Mouse (Mus musculus) bone marrow, adult 2 months (tissue): ENCODE measurements around the gene Rasa2. TPM values are rescaled to one million over a fixed set of nuclear protein-coding genes. Genes with fewer than 3 reads are reported as not detected.

Experiments used
- H3K27ac ChIP-seq: fragments of 200-500 bp; 2 replicates; pipeline ENCODE4 v1.5.1; 2012; ENCODE audit warnings: low read depth, mild to moderate bottlenecking, control low read depth, inconsistent platforms, low read length; ENCODE audit not compliant: control insufficient read depth, poor library complexity, insufficient read depth
- H3K4me1 ChIP-seq: fragments of 200-500 bp; 2 replicates; pipeline ENCODE4 v1.6.1; 2011; ENCODE audit warnings: low read length; ENCODE audit not compliant: control insufficient read depth, insufficient read depth
- H3K4me3 ChIP-seq: fragments of 200-500 bp; replicated peaks from 2 replicates; pipeline ENCODE3; 2011; ENCODE audit warnings: mild to moderate bottlenecking, low read depth, low read length, control low read depth; ENCODE audit not compliant: control insufficient read depth
- CTCF ChIP-seq: fragments of 200-500 bp; IDR thresholded peaks from 2 replicates; pipeline ENCODE4 v1.5.1; 2011; ENCODE audit warnings: low read length, control low read depth; ENCODE audit not compliant: control insufficient read depth, insufficient read depth
- POLR2A ChIP-seq: fragments of 200-500 bp; IDR thresholded peaks from 2 replicates; pipeline ENCODE4 v1.6.1; 2011; ENCODE audit warnings: low read depth, mild to moderate bottlenecking, control low read depth, low read length, borderline replicate concordance; ENCODE audit not compliant: control insufficient read depth
- WGBS: fragments of 180-500 bp; shearing (Covaris S2); methylation state at CpG from one replicate; pipeline ENCODE4 v1.1.7; 2018; 5-methylcytosine and 5-hydroxymethylcytosine counted together
- polyA plus RNA-seq: library from polyadenylated mRNA; stranded (reverse); fragments of >200 nt; gene quantifications from 2 replicates; pipeline ENCODE4 v1.2.4, GENCODE M21; 2011; ENCODE audit warnings: low replicate concordance; ENCODE audit not compliant: missing spikeins, insufficient read depth, insufficient read length

Rasa2 gene
- polyA plus RNA-seq, 1 experiment, result 5.6 TPM

GRCm38 (mm10) chr9:96618448-96619176, 12.8 kb downstream of the Rasa2 start:
- 29% methylated on average over 4 of the region's 4 CpGs for WGBS
- H3K4me1 ChIP-seq, result peaks cover 2% of the 10 kb centered on the region; the same call in 1 of the 2 replicates
- TF ChIP-seq POLR2A (no peak), CTCF (no peak)
- H3K4me3 ChIP-seq, result no peak overlapping the region
- peak overlapping the region; percentile 67; the same call in 1 of the 2 replicates for H3K27ac ChIP-seq

- Histone ChIP-seq H3K4me1 (peaks cover 6% of the 10 kb centered on the region), H3K4me3 (no peak overlapping the region), H3K27ac (peak overlapping the region; percentile 29; the same call in 1 of the 2 replicates)
- 12% methylated on average over 3 of the region's 3 CpGs for WGBS
- no peak for TF ChIP-seq CTCF
- no peak for TF ChIP-seq POLR2A
Observed at GRCm38 (mm10) chr9:96612297-96612696, 19.1 kb downstream of the Rasa2 start.

- peak overlapping the region; percentile 29; the same call in 1 of the 2 replicates for H3K27ac ChIP-seq
- TF ChIP-seq POLR2A (no peak), CTCF (no peak)
- 24% methylated on average over 8 of the region's 8 CpGs for WGBS
- H3K4me1 ChIP-seq, result peaks cover 6% of the 10 kb centered on the region
- no peak overlapping the region for H3K4me3 ChIP-seq
Observed at GRCm38 (mm10) chr9:96611693-96612293, 19.6 kb downstream of the Rasa2 start.

- WGBS, result 88% methylated on average over 2 of the region's 2 CpGs
- TF ChIP-seq POLR2A (no peak), CTCF (no peak)
- Histone ChIP-seq H3K4me3 (no peak overlapping the region), H3K27ac (no peak overlapping the region), H3K4me1 (peaks cover 6% of the 10 kb centered on the region)
Observed at GRCm38 (mm10) chr9:96610813-96611212, 20.6 kb downstream of the Rasa2 start.

- TF ChIP-seq POLR2A (no peak), CTCF (no peak)
- 22% methylated on average over 6 of the region's 6 CpGs for WGBS
Observed at GRCm38 (mm10) chr9:96603416-96603815, 28.0 kb downstream of the Rasa2 start.

GRCm38 (mm10) chr9:96597899-96598298, 33.5 kb downstream of the Rasa2 start:
- TF ChIP-seq POLR2A (no peak), CTCF (peak; percentile 9; the same call in 1 of the 2 replicates)
- Histone ChIP-seq H3K27ac (no peak overlapping the region), H3K4me1 (no peaks in the 10 kb centered on the region), H3K4me3 (no peak overlapping the region)
- WGBS, result 76% methylated on average over 1 of the region's 1 CpGs

More at GRCm38 (mm10) chr9:96603416-96603815, 28.0 kb downstream of the Rasa2 start:
- no peak overlapping the region for H3K4me3 ChIP-seq
- H3K4me1 ChIP-seq, result no peaks in the 10 kb centered on the region; the same call in 1 of the 2 replicates
- H3K27ac ChIP-seq, result no peak overlapping the region

GRCm38 (mm10) chr9:96592670-96593600, 38.5 kb downstream of the Rasa2 start:
- no peak for TF ChIP-seq POLR2A
- TF ChIP-seq CTCF, result no peak
- Histone ChIP-seq H3K27ac (no peak overlapping the region), H3K4me1 (no peaks in the 10 kb centered on the region), H3K4me3 (no peak overlapping the region)
- 88% methylated on average over 11 of the region's 11 CpGs for WGBS

GRCm38 (mm10) chr9:96589346-96589745, 42.1 kb downstream of the Rasa2 start:
- Histone ChIP-seq H3K27ac (no peak overlapping the region), H3K4me1 (no peaks in the 10 kb centered on the region), H3K4me3 (no peak overlapping the region)
- no peak for TF ChIP-seq CTCF
- no peak for TF ChIP-seq POLR2A
- WGBS, result 86% methylated on average over 5 of the region's 5 CpGs

GRCm38 (mm10) chr9:96583496-96583895, 47.9 kb downstream of the Rasa2 start:
- WGBS, result 9% methylated on average over 2 of the region's 2 CpGs
- TF ChIP-seq CTCF, result no peak
- Histone ChIP-seq H3K4me3 (no peak overlapping the region), H3K27ac (no peak overlapping the region), H3K4me1 (no peaks in the 10 kb centered on the region; the same call in 1 of the 2 replicates)
